Mouse (Mus musculus) myocyte (in vitro differentiated cells): ENCODE results near the gene Spic.

ENCODE experiments used
- MYOG ChIP-seq, 3 experiments: IDR thresholded peaks; one replicate each; pipeline ENCODE4 v1.6.1; 2011; ENCODE audit warnings: control low read depth in 2 of 3, low read depth in 2 of 3, mild to moderate bottlenecking in 2 of 3; ENCODE audit not compliant: insufficient read length in 2 of 3, control insufficient read depth in 1 of 3, insufficient read depth in 1 of 3
- POLR2A ChIP-seq: IDR thresholded peaks from one replicate; pipeline ENCODE4 v1.6.1; 2011; ENCODE audit warnings: low read depth, mild to moderate bottlenecking, control low read depth, moderate library complexity; ENCODE audit not compliant: insufficient read length
- POLR2AphosphoS2 ChIP-seq: IDR thresholded peaks from one replicate; pipeline ENCODE4 v1.6.1; 2011; ENCODE audit warnings: low read depth, control low read depth; ENCODE audit not compliant: insufficient read length
- REST ChIP-seq: IDR thresholded peaks from one replicate; pipeline ENCODE4 v1.6.1; 2011; ENCODE audit warnings: mild to moderate bottlenecking, control low read depth, moderate library complexity; ENCODE audit not compliant: insufficient read depth, insufficient read length
- TCF12 ChIP-seq: IDR thresholded peaks from one replicate; pipeline ENCODE4 v1.6.1; 2011; ENCODE audit warnings: mild to moderate bottlenecking, control low read depth; ENCODE audit not compliant: poor library complexity, insufficient read depth, severe bottlenecking
- USF1 ChIP-seq: IDR thresholded peaks from one replicate; pipeline ENCODE4 v1.6.1; 2011; ENCODE audit warnings: low read depth, mild to moderate bottlenecking, control low read depth, moderate library complexity

- TF ChIP-seq TCF12 = no peak
- no peak for TF ChIP-seq POLR2A
- TF ChIP-seq POLR2AphosphoS2 = no peak
- TF ChIP-seq USF1 = no peak
- TF ChIP-seq REST = no peak
- no peak for TF ChIP-seq MYOG (IDR thresholded peaks at IDR 0.05; ENCODE audit: control insufficient read depth in 1 of 3, insufficient read depth in 1 of 3, insufficient read length in 2 of 3, low read depth in 2 of 3)
Measured at GRCm38 (mm10) chr10:88672123-88672522, 12.7 kb downstream of the Spic start.
